Mouse (Mus musculus) left cerebral cortex, adult 2 months (tissue): ENCODE results near the gene Chp2. TPM values are rescaled to one million over a fixed set of nuclear protein-coding genes. Genes with fewer than 3 reads are reported as not detected.
A peak's percentile ranks its signal among the peaks of the same experiment; 100 is the strongest.

Source experiments
- DNase-seq, 2 experiments: peaks; one replicate each; pipeline ENCODE4 v3.0.0; 2021 to 2022; ENCODE audit warnings: low spot score in 2 of 2, mixed read lengths in 1 of 2; ENCODE audit errors: extremely low spot score in 1 of 2
- H3K27ac ChIP-seq: fragments of 200-600 bp; 2 replicates; pipeline ENCODE4 v1.8.1; 2022
- H3K4me3 ChIP-seq: fragments of 200-600 bp; 2 replicates; pipeline ENCODE4 v1.8.1; 2022
- CTCF ChIP-seq: fragments of 200-600 bp; IDR thresholded peaks from 2 replicates; pipeline ENCODE4 v1.8.1; 2022; ENCODE audit warnings: antibody characterized with exemption, mild to moderate bottlenecking, moderate library complexity
- intact Hi-C: fragments of 180-260 bp; cut with DNase I; formaldehyde crosslinking; loops from one replicate; pipeline ENCODE4 v1.15.1; 2025
- total RNA-seq, 2 experiments: library from RNA; stranded (reverse); gene quantifications; 2 replicates each; pipeline ENCODE4 v1.2.3; 2021

The Chp2 gene
- total RNA-seq, 2 experiments from 2014 or later, result 4.9 to 5.4 TPM

DNA sequence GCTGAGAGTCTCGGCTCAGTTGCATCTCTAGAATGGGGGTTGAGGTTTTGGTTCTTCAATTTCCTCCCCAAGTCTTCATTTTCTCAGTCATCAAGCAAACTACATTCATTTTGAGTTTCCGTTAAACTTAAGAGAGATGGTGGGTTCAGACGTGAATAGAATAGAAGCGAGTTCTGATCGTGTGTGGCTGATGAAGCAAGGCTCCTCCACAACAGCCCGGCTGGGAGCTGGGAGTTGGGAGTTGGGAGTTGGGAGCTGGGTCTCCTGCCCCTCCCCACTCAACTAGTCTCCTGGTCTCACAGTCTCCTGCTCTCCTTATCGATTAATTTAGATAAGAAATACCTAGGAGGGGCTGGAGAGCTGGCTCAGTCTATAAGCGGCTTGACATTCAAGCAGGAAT, 25.3 kb downstream of the Chp2 start:
- DNase-seq, result no peak
- H3K4me3 ChIP-seq, result no peak overlapping the region
- intact Hi-C loops, result no loop called here
- H3K27ac ChIP-seq, result no peak overlapping the region
- TF ChIP-seq CTCF, result no peak

- intact Hi-C loops, result no loop called here
- no peak for TF ChIP-seq CTCF
These were observed 26.7 kb downstream of the Chp2 start for GRCm38 (mm10) chr7:122245976-122246375.

GRCm38 (mm10) chr7:122247254-122247864, 28.1 kb downstream of the Chp2 start:
- no peak for DNase-seq
- Histone ChIP-seq H3K4me3 (no peak overlapping the region), H3K27ac (no peak overlapping the region)
- intact Hi-C loops, result no loop called here
- TF ChIP-seq CTCF, result no peak

More at GRCm38 (mm10) chr7:122245976-122246375, 26.7 kb downstream of the Chp2 start:
- Histone ChIP-seq H3K4me3 (no peak overlapping the region), H3K27ac (no peak overlapping the region)
- no peak for DNase-seq

DNA sequence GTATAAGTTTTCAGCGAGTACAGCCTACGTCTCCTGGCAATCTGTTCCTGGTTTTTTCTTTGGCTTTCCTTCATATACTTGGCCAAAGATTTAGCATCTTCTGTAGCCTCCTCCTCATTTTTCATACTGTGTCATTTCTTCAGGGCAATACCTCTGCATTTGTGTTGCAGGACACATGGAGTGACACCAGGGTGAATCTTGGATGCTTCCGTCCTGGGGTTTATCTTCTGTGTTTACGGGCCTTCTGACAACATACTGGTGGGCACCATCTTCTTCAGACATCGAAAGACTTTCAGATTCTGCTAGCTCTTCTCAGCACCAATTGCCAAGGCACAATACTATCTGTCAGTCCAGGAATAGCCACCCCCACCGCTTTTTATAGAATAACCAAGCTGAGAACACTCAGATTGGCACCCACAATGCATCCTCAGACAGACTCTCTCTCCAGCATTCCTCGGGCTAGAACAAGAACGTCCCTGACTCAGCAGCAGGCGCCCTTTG, 30.1 kb downstream of the Chp2 start:
- intact Hi-C loops, result no loop called here
- H3K27ac ChIP-seq, result peak overlapping the region; percentile 74
- no peak overlapping the region for H3K4me3 ChIP-seq
- no peak for TF ChIP-seq CTCF
- DNase-seq, result peak; percentile 24 to 30

GRCm38 (mm10) chr7:122251197-122252011, 32.1 kb downstream of the Chp2 start:
- peak; percentile 77 to 82 for DNase-seq
- intact Hi-C loops, result loop anchor here (1.0 to 10.0 kb wide), 3 partner anchors 39 to 673 kb away; no protein-coding TSS in a partner anchor
- TF ChIP-seq CTCF, result peak; percentile 78
- no peak overlapping the region for H3K4me3 ChIP-seq
- peak overlapping the region; percentile 22; the same call in 1 of the 2 replicates for H3K27ac ChIP-seq

DNA sequence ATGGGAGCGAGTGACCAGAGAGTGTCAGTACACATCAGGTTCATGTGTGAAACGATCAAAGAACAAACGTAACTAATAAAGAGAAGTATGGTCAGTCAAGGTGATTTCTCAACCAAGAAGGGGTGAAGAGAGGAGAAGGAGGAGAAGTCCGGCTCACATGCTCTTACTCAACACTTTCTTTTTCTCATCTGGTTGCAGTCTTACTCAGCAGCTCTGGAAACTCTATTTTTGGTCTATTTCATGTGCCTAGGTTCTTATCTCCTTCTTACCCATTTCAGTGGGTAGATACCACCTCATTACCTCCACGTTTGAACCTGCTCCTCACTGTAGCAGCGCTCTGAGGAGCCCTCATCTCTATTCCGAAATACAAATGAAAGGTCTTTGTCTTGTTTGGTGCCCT, 37.4 kb downstream of the Chp2 start:
- Histone ChIP-seq H3K4me3 (no peak overlapping the region), H3K27ac (no peak overlapping the region)
- no peak for TF ChIP-seq CTCF
- DNase-seq, result no peak
- intact Hi-C loops, result loop anchor here (10.0 kb wide), 1 partner anchor 668 kb away; no protein-coding TSS in a partner anchor

DNA sequence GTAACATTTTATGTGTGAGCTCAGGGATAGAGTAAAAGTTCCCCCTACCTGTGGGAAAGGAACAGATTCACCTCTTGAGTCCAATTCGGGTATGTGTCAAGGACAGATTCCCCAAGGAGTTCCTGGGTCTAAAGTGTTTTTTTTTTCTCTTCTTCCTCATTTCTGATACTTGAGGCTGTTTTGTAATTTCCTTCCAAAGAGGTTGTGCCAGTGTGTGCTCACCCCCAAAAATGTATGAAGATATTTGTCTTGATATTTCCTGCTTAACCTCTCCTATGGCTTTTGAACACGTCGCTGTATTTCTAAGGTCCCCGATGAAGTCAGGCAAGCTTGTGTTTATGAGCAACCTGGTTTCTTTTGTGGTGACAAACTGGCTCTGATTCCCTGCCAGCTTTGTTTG, 39.2 kb downstream of the Chp2 start:
- DNase-seq, result no peak
- Histone ChIP-seq H3K27ac (no peak overlapping the region), H3K4me3 (no peak overlapping the region)
- intact Hi-C loops, result loop anchor here (10.0 kb wide), 1 partner anchor 666 kb away; no protein-coding TSS in a partner anchor
- no peak for TF ChIP-seq CTCF

- DNase-seq, result no peak
- Histone ChIP-seq H3K4me3 (no peak overlapping the region), H3K27ac (no peak overlapping the region)
- TF ChIP-seq CTCF, result no peak
- intact Hi-C loops, result no loop called here
These were observed 40.8 kb downstream of the Chp2 start for GRCm38 (mm10) chr7:122260055-122260602.

- no peak for DNase-seq
- no peak overlapping the region for H3K27ac ChIP-seq
- no peak for TF ChIP-seq CTCF
- no peak overlapping the region for H3K4me3 ChIP-seq
- intact Hi-C loops, result no loop called here
These were observed 49.7 kb downstream of the Chp2 start for GRCm38 (mm10) chr7:122268983-122269486.

- DNase-seq, result no peak
These were observed 53.0 kb downstream of the Chp2 start for GRCm38 (mm10) chr7:122272334-122272733.

More at GRCm38 (mm10) chr7:122272334-122272733, 53.0 kb downstream of the Chp2 start:
- no peak overlapping the region for H3K4me3 ChIP-seq
- TF ChIP-seq CTCF, result no peak
- H3K27ac ChIP-seq, result no peak overlapping the region
- intact Hi-C loops, result no loop called here

Other genes starting within 250 kb of the Chp2 start
- gene Cog7, start 237.8 kb upstream of the Chp2 start, total RNA-seq, result 10 to 100 TPM; 45.5 to 45.8 TPM
- gene Gga2, start 198.3 kb upstream of the Chp2 start, total RNA-seq, result 10 to 100 TPM; 31.2 to 34.6 TPM
- gene Ubfd1, start 152.3 kb upstream of the Chp2 start, total RNA-seq, result 10 to 100 TPM; 59.2 to 60.4 TPM
- 1 to 10 TPM; 7.5 to 8.2 TPM for gene Ears2, start 152.2 kb upstream of the Chp2 start, total RNA-seq
- 100 to 1,000 TPM; 260 to 276 TPM for gene Ndufab1, start 117.6 kb upstream of the Chp2 start, total RNA-seq
- 1 to 10 TPM; 1.2 to 2.2 TPM for gene Palb2, start 86.5 kb upstream of the Chp2 start, total RNA-seq
- gene Dctn5, start 86.5 kb upstream of the Chp2 start, total RNA-seq, result 10 to 100 TPM; 90.7 to 96.2 TPM
- gene Plk1, start 60.1 kb upstream of the Chp2 start, total RNA-seq, result 1 to 10 TPM; 1.5 to 1.7 TPM
- gene Ern2, start 33.3 kb upstream of the Chp2 start, total RNA-seq, result under 1 TPM; 0.45 to 0.75 TPM
- gene Prkcb, start 69.3 kb downstream of the Chp2 start, total RNA-seq, result 100 to 1,000 TPM; 964 to 986 TPM